Mouse (Mus musculus) spleen, postnatal 4 days (tissue): ENCODE results near the gene Dusp1.

Source experiments
- DNase-seq, 2 experiments: peaks; one replicate each; pipeline ENCODE4 v3.0.0; 2022; ENCODE audit warnings: low spot score in 2 of 2

Gene Dusp1

DNA sequence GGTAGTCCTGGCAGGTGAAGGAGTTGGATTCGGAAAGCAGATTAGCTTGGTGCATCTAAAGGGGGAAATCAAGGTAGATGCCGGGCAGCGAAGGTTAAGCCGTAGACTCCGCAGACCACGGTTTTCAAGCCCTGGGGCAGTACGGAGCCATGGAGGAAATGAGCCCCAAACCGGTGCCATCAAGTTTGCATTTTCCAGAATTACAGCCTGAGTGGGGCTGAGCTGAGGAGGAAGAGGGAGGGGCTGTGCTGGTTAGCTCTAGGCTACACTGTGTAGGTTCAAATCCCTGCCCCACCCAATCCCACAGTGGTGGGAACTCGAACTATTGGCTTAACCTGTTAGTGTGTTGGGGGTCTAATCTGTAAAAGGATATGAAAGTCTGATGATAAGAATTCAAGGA, 97.4 kb downstream of the Dusp1 start:
- no peak for DNase-seq

DNA sequence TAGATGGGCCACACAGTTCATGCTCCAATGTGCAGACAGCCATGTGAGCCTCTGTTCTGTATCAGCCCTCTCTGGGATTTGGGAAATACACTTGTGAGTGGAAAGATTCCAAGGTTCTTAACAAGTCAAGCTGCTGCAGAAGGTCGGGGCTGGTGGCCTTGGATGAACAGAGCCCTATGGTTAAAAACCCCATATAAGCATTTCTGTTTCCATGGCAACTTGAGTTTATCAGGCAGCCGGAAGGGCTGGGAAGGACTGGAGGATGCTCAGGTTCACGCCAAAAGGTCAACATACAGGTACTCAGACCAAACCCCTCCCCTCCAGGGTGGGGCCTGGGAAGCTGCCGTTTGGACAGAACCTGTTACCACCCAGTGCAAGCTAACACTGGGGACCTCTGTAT, 97.9 kb downstream of the Dusp1 start:
- no peak for DNase-seq

DNA sequence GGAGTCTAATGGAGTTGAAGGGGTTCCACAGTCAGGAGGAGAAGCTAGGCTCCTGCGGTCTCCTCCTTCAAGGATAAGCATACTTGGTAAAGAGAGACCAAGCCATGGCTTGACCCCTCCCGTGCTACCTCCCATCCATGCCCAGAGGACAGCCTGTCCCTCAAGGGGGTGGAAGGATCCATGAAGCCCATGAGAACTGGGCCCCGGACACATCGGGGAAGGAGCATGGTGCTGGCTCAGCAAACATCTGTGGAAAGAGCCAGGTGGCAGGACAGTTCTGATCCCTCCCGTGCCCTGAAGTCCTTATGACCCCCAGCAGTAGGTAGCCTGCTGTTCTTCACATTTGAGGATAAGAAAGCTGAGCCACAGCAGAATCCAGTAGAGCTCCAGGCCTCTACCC, 98.5 kb downstream of the Dusp1 start:
- no peak for DNase-seq

DNA sequence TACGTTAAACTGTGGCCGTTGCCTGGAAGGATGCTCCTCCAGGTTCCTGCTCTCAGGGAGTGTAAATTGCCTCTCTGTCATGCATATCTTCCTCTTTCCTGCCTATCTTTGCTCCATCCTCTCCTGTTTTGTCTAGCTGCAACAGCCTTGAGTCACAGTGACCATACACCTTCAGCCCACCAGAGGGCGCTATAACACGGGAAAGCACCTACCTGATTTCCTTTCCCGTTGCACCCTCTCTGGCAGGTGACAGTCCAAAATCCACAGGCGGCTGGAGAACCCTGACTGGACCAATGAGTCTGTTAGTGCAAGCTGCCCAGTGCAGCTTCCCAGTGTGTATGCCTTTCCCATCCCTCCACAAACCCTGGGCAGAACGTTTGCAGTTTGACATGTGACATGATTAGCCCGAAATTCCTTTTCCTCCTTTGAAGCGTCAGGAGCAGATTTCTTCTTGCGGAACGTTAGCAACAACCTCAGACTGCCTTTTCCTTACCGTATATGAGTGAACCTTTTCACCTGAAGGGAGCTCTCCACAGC, 99.2 kb downstream of the Dusp1 start:
- DNase-seq: peak; percentile 66 to 90

DNA sequence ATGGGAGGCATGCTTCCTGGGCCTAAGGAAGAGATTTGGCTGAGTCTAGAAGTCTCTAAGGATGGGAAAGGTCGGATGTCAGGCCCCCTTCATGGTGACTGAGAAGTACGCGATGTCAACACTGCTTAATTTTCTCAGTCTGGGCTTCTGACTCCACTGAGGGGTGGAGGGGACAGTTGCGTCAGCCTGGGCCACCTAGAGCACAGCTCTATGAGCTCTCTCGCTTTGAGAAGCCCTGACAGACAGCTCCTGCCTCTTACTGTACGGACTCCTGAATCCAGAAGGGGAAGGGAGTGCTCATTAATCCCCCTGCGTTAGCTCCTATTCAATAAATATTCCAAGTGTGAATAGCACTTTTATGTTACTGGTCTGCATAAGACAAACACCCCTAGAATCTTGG, 103.9 kb downstream of the Dusp1 start:
- DNase-seq: no peak

DNA sequence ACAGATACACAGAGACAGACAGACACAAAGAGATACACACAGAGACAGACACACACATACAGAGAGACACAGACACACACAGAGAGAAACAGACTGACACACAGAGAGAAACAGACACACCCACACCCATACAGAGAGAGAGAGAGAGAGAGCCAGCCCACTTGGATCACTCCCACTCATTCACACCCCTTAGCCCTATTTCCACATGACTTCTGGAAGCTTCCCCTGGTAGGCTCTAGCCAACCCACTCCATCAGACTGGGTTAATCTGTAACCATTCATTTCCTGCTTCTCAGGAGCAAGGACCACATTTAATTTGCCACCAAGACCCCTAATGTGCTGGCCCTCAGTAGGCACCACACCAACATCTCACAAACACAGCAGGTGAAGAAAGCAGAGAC, 104.4 kb downstream of the Dusp1 start:
- no peak for DNase-seq
